Mouse (Mus musculus): ENCODE measurements at regions not wholly inside any gene's neighbourhood (a gene's known extent, or its start where the extent isn't known, plus 50 kb on each side); places are given as distances from the start of the nearest gene placed in this dataset.

- TF ChIP-seq CTCF (IDR thresholded peaks at IDR 0.05; ENCODE audit: low read depth) (no peak), EP300 (IDR thresholded peaks at IDR 0.05; ENCODE audit: low read depth) (no peak)
Measured at GRCm38 (mm10) chr3:60159865-60160264, 78.2 kb downstream of the Sucnr1 start.

Data from liver, embryonic 14.5 days (tissue).